Mouse (Mus musculus) heart, embryonic 13.5 days (tissue): ENCODE results near the gene Uba52. TPM values are rescaled to one million over a fixed set of nuclear protein-coding genes. Genes with fewer than 3 reads are reported as not detected.

Experiments used
- ATAC-seq: fragments of 200-750 bp; cut with Nextera tagmentation; 2 replicates; pipeline ENCODE4 v1.8.0; 2017; ENCODE audit warnings: moderate TSS enrichment; ENCODE audit not compliant: insufficient number of reproducible peaks, low FRiP score, low TSS enrichment; ENCODE audit errors: extremely low read depth
- H3K27ac ChIP-seq: fragments of 300-500 bp; sonication (generic); replicated peaks from 2 replicates; pipeline ENCODE4 v1.5.1; 2015; ENCODE audit warnings: moderate library complexity, mild to moderate bottlenecking, inconsistent platforms
- H3K27me3 ChIP-seq: fragments of 300-500 bp; sonication (generic); replicated peaks from 2 replicates; pipeline ENCODE4 v1.6.1; 2015; ENCODE audit warnings: mild to moderate bottlenecking, inconsistent platforms
- H3K36me3 ChIP-seq: fragments of 300-500 bp; sonication (generic); 2 replicates; pipeline ENCODE4 v1.6.1; 2015; ENCODE audit warnings: mild to moderate bottlenecking, inconsistent platforms
- H3K4me1 ChIP-seq: fragments of 300-500 bp; sonication (generic); 2 replicates; pipeline ENCODE4 v1.6.1; 2015; ENCODE audit warnings: inconsistent platforms
- H3K4me2 ChIP-seq: fragments of 300-500 bp; sonication (generic); 2 replicates; pipeline ENCODE4 v1.6.1; 2015; ENCODE audit warnings: inconsistent platforms, mild to moderate bottlenecking, moderate library complexity
- H3K4me3 ChIP-seq: fragments of 300-500 bp; sonication (generic); 2 replicates; pipeline ENCODE4 v1.5.1; 2015; ENCODE audit warnings: moderate library complexity, mild to moderate bottlenecking, inconsistent platforms
- H3K9ac ChIP-seq: fragments of 300-500 bp; sonication (generic); 2 replicates; pipeline ENCODE4 v1.6.1; 2015; ENCODE audit warnings: inconsistent platforms, mild to moderate bottlenecking, moderate library complexity
- H3K9me3 ChIP-seq: fragments of 300-500 bp; sonication (generic); 2 replicates; pipeline ENCODE4 v1.6.1; 2016; ENCODE audit warnings: inconsistent platforms
- whole genome bisulfite sequencing: fragments of 180-500 bp; shearing (Covaris S2); methylation state at CpG from one replicate; pipeline ENCODE4 v1.1.7; 2015; ENCODE audit warnings: mixed read lengths; 5-methylcytosine and 5-hydroxymethylcytosine counted together
- polyA plus RNA-seq: library from polyadenylated mRNA; unstranded; fragments of >200 nt; fragmentation: Nextera tagmentation; extraction: Ambion mirVana; gene quantifications from 2 replicates; pipeline ENCODE4 v1.2.1, GENCODE M21; 2015

Gene Uba52
- polyA plus RNA-seq, 1 experiment from 2014 or later = 842 TPM

DNA sequence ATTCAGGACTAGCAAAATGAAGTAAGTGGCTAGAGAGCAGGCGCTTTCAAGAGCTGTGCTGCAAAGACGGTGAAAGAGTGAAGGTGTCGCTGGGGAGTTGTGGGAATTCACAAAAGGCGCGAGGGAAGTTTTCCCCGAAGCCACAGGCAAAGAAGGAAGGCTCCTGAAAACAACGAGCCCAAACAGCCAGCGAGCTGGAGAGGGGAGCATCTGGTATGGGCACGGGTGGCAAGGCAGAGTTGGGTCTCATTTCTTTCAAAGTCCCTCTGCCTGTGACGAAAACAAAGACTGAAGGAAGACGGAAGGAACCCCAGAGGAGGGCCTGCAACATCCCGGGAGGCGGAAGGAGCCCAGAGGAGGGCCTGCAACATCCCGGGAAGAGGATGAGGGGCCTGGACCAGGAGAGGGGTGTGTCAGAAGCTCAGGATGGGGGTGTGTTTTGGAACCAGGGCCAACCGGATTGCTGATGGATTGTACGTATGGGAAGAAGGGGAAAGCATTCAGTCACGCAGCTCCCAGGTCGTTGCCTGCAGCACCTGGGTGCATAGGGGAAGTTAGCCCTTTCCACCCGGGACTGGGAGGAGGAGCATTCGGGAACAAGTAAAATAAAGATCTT lies 19.6 kb downstream of the Uba52 start:
- Histone ChIP-seq H3K27me3 (peaks cover 100% of the 10 kb centered on the region), H3K4me3 (no peak overlapping the region), H3K27ac (no peak overlapping the region), H3K9me3 (no peaks in the 10 kb centered on the region), H3K9ac (no peak overlapping the region), H3K4me2 (no peak overlapping the region), H3K36me3 (no peaks in the 10 kb centered on the region), H3K4me1 (peaks cover 71% of the 10 kb centered on the region)
- 4% methylated on average over 20 of the region's 20 CpGs for whole genome bisulfite sequencing
- no peak for ATAC-seq

DNA sequence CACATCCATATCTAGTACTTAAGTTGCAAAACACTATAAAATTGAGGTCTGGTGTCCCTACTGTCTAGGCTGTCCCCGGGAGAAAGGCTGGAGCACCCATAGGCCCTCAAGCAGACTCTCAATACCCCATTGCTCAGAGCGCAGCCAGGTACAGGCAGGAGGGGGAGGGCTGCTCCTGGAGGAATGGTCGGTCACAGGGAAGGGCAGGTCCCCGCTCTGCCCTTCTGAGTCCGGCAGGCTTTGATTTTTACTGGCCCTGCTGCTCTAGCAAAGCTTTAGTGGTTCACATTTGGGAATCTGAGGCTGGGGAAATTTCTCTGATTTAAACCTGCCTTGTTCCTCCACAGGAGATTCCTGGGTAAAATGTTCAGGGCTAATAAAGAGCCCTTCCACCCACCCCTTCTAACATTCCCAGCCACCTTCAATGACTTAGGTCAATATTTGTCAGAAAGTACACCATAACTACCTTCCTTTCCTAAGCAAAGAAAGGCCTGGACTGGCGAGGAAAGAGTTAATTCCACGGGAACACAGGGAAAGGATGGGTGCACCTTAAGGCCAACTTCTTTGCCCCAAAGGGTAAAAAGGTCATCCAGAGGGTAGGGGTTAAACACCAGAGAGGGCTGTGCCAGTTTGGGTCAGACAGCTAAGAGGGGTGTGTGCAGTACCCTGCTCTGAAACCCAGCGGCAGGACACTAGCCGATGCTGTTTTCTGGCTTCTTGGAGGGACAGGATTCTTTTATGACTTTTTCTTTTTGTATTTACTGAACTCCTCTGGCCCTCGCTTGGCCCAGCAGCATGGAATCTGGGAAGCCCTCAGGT lies 20.3 kb downstream of the Uba52 start:
- H3K4me3 ChIP-seq = peak overlapping the region; percentile 45; the same call in 1 of the 2 replicates
- H3K4me2 ChIP-seq = peak overlapping the region; percentile 69; the same call in 1 of the 2 replicates
- no peak for ATAC-seq

DNA sequence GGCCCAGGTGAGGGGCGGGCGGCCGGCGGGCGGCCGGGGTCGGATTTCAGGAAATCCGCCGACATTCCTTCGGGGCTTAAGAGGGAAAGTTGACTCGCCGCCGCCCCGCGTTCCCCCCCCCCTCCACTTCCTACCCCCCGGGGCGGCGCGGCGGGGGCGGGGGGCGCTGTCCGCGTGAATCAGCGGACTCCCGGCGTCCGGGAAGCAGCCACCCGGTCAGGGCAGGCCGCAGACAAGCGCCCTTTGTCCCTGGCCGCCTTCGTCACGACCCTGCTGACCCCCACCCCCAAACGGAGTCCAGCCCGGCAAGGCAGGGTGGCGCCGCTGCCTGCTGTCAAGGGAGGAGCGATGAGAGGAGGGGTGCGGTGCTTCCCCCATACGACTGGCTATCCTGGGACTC lies 21.0 kb downstream of the Uba52 start:
- under 1% methylated on average over 41 of the region's 41 CpGs for WGBS
- H3K9me3 ChIP-seq = no peaks in the 10 kb centered on the region
- peaks cover 61% of the 10 kb centered on the region for H3K4me1 ChIP-seq
- peaks cover 100% of the 10 kb centered on the region for H3K27me3 ChIP-seq
- H3K36me3 ChIP-seq = no peaks in the 10 kb centered on the region
- H3K4me3 ChIP-seq = peak overlapping the region; percentile 45
- peak overlapping the region; percentile 69 for H3K4me2 ChIP-seq
- no peak for ATAC-seq
- peak overlapping the region; percentile 58 for H3K9ac ChIP-seq
- no peak overlapping the region for H3K27ac ChIP-seq

More for the DNA sequence above, 20.3 kb downstream of the Uba52 start:
- H3K4me1 ChIP-seq = peaks cover 66% of the 10 kb centered on the region
- H3K9me3 ChIP-seq = no peaks in the 10 kb centered on the region
- WGBS = 13% methylated on average over 10 of the region's 10 CpGs
- H3K36me3 ChIP-seq = no peaks in the 10 kb centered on the region
- H3K27me3 ChIP-seq = peaks cover 100% of the 10 kb centered on the region
- H3K9ac ChIP-seq = no peak overlapping the region
- no peak overlapping the region for H3K27ac ChIP-seq

DNA sequence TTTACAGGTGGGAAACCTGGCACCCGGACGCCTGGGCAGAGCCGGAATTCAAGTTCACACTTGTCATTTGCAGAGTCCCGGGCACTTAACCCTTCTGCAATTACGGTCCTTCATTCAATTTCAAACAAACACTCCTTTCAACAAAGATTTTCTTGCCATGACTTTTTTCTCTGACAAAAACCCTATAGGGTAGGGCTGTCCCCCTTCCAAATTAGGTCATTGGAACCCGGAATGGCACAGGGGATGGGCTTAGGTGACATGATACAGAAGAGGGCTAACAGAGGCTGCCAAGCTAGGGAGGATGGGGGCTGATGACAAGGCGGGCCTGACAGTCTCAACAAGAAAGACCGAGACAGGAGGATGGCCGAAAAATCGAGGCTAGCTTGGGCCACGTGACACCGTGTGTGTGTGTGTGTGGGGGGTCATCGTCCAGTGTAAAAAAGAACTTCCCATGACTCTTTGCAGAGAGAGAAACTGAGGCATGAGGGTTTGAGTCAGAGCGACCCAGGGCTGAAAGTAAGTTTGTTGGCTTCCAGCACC lies 21.6 kb downstream of the Uba52 start:
- H3K9ac ChIP-seq = peak overlapping the region; percentile 58
- H3K4me3 ChIP-seq = peak overlapping the region; percentile 48
- H3K4me1 ChIP-seq = peaks cover 55% of the 10 kb centered on the region
- H3K27me3 ChIP-seq = peaks cover 100% of the 10 kb centered on the region
- peak overlapping the region; percentile 69 for H3K4me2 ChIP-seq
- 3% methylated on average over 14 of the region's 14 CpGs for WGBS
- H3K9me3 ChIP-seq = no peaks in the 10 kb centered on the region
- no peak for ATAC-seq
- no peak overlapping the region for H3K27ac ChIP-seq
- H3K36me3 ChIP-seq = no peaks in the 10 kb centered on the region

DNA sequence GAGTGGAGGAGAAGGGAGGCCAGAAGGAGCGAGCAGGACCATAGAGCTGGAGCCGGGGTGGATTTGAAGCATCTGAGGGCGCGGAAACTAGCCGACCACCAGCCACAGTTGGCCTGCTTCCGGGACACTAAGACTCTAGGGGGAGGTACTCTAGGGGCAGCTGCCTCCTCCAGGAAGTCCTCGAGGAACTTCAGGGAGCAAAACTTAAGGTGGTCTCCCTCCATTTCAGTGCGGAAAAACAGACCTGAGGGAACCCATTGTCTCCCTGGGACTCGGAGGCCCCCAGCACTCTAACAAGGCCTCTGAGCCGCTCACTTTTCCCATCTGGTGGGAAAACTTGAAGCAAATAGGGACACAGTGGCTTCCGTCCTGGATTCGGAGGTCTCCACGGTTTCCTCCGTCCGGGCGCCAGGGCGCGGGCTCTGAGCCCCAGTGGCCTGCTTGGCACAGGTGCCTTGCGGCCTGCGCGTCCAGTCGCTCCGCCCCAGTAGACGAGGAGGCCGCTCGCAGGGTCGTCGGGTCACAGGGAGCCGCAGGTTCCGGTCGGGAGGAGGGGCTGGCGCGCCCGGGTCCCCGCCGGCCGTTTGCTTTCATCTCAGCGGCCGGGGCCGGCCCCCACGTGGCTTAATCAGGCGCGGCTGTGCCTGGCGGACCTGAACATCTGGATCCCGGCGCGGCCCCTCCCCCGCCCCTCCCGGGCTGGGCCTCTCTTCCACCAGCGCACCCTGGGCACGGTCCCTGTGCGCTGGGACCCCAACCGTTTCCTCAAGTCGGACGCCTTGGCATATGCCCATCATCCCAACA lies 22.4 kb downstream of the Uba52 start:
- Histone ChIP-seq H3K9me3 (no peaks in the 10 kb centered on the region), H3K9ac (peak overlapping the region; percentile 56), H3K27ac (no peak overlapping the region), H3K36me3 (no peaks in the 10 kb centered on the region), H3K4me3 (peak overlapping the region; percentile 48), H3K27me3 (peaks cover 100% of the 10 kb centered on the region), H3K4me2 (peak overlapping the region; percentile 69), H3K4me1 (peaks cover 47% of the 10 kb centered on the region)
- ATAC-seq = no peak
- WGBS = 4% methylated on average over 55 of the region's 55 CpGs

DNA sequence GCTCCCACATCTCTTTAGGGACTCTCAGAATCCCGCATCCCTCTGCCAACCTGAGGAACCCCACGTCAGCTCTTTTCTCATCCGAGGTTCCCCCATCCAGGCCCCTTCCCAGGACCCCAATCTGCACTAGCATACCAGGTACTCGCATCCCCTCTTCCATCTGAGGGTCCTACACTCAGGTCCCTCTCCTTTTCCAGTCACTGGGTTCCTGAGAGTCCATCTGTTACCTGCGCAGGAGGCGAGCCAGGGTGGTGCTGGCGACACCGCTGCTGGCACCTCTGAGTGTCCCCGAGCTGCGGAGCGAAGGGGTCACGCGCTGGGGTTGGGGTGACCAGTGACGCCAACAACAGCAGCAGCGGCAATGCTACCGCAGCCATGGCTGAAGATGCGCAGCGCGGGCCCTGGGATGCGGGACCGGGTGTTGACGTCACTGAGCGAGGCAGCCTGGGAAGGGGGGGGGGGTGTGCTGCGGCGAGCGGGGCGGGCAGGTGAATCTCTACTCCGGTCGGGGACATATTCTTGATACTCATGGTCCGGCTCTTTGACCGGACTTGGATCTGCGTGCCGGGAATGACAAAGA lies 23.6 kb downstream of the Uba52 start, which contains the start of gene Tmem59l:
Gene Tmem59l, minus strand, starts transcription at position 418 of the 580 bp plus-strand sequence.
- H3K36me3 ChIP-seq = no peaks in the 10 kb centered on the region
- peaks cover 100% of the 10 kb centered on the region for H3K27me3 ChIP-seq
- H3K4me3 ChIP-seq = peak within 1 kb of the TSS; percentile 48
- no peak for ATAC-seq
- H3K4me1 ChIP-seq = peaks cover 36% of the 10 kb centered on the region
- H3K4me2 ChIP-seq = peak within 1 kb of the TSS; percentile 69
- peak within 1 kb of the TSS; percentile 56 for H3K9ac ChIP-seq
- no peaks in the 10 kb centered on the region for H3K9me3 ChIP-seq
- no peak within 1 kb of the TSS for H3K27ac ChIP-seq
- WGBS = 6% methylated on average over 33 of the region's 33 CpGs

DNA sequence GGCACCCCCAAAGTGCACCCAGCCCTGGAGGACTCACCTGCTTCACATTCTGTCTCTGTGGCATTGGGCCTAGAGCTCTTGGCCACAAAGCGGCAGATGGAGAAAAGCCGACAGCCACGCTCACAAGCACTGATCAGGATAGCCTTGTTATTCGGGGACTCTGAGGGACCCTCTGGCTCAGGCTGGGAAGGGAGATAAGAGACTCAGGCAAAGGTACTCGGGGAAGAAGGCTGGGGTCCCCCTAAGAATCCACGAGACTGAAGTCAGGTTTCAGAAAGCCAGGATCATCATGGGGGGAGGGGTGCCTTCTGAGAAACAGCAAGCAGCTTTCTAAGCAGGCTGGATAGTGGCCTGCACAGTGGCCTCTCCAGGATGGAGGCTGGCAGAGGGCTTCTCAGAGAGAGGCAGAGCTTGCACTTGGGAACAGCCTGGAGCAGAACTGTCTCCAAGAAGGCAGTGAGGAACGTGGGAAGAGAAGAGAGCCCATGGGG lies 24.4 kb downstream of the Uba52 start:
- Histone ChIP-seq H3K27me3 (peaks cover 100% of the 10 kb centered on the region), H3K9ac (no peak overlapping the region), H3K27ac (no peak overlapping the region), H3K9me3 (no peaks in the 10 kb centered on the region), H3K4me1 (peaks cover 28% of the 10 kb centered on the region), H3K36me3 (no peaks in the 10 kb centered on the region), H3K4me3 (no peak overlapping the region), H3K4me2 (no peak overlapping the region)
- ATAC-seq = no peak
- 28% methylated on average over 7 of the region's 7 CpGs for WGBS

DNA sequence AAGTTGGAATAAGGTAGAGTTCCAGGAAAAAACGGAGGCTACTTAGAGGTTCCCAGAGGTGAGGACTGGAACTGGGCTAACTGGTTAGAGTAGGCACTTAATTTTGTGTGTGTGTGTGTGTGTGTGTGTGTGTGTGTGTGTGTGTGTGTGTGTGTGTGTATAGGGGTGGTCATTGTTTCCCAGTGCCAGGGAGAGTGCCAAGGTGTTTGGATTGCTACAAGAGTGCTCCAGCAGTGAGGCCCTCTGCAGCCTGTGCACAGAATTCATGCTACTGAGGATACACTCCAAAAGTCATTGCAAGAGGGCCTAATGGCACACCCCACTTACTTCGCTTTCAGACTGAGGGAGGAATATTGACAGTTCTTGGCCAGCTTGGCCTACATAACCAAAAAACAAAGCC lies 27.7 kb downstream of the Uba52 start:
- ATAC-seq = no peak
- no peaks in the 10 kb centered on the region for H3K9me3 ChIP-seq
- no peak overlapping the region for H3K9ac ChIP-seq
- H3K4me2 ChIP-seq = no peak overlapping the region
- no peaks in the 10 kb centered on the region for H3K36me3 ChIP-seq
- 67% methylated on average over 2 of the region's 2 CpGs for WGBS
- no peak overlapping the region for H3K4me3 ChIP-seq
- no peak overlapping the region for H3K27ac ChIP-seq
- peaks cover 8% of the 10 kb centered on the region for H3K4me1 ChIP-seq
- H3K27me3 ChIP-seq = peaks cover 99% of the 10 kb centered on the region

DNA sequence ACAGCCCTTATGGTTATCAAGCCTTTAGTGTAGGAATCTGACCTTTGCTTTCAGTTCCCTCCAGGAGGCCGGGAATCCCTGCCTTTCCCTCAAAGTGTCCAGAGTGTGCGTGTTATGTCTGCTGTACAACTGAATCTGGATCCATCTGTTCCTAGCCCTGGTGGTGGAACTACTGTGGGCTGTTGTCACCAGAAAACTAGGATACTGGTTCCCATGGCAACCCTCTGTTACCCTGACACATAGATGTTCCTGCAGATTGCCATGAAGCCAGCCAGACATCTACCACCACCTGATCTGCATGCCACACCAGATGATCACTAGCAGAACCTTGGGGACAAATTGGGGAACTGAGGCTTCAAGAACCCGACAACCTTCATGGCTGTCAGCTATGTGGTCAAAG lies 28.7 kb downstream of the Uba52 start:
- no peak overlapping the region for H3K27ac ChIP-seq
- peaks cover 93% of the 10 kb centered on the region for H3K27me3 ChIP-seq
- WGBS = 59% methylated on average over 3 of the region's 3 CpGs

DNA sequence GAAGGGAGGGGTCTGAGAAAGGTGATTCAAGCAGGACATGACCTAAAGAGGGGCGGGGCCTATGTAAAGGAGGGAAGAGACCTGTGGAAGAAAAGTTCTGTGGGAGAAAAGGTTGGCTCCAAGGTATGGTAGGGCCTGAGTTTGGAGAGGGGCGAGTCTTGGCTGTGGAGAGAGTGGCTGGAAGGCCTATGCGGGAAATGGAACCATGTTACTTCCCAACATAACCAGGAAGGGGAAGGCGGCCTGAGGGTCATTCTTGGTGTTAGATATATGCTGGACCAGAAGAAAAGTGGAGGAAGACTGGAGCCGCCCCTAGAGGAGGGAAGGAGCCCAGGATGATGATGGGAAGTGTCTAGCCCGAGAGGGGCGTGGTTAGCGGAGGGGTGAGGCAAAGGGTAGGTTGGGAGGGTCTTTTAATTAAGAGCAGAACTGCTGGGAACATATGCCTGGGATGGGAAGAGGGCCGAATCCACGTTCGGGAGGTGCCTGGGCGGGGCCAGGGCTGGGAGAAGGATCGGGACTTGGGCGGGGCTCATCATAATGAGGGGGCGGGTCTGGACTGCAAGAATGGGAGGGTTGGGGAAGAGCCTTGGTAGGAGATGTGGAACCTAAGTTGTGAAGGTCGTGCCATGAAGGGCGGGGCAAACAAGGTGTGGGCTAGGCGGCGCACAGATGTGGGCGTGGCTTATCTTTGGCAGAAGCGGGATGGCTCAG lies 33.2 kb downstream of the Uba52 start:
- H3K36me3 ChIP-seq = 0 out of 2 replicates have a peak, but pooled peaks cover 3% of the 10 kb centered on the region
- peak overlapping the region; percentile 83 for H3K4me3 ChIP-seq
- peak overlapping the region; percentile 94; the same call in 1 of the 2 replicates for H3K9ac ChIP-seq
- ATAC-seq = peak; percentile 30; the same call in 1 of the 2 replicates
- H3K4me2 ChIP-seq = peak overlapping the region; percentile 88
- H3K4me1 ChIP-seq = peaks cover 25% of the 10 kb centered on the region
- WGBS = 3% methylated on average over 21 of the region's 21 CpGs
- no peaks in the 10 kb centered on the region for H3K9me3 ChIP-seq
- 0 out of 2 replicates have a peak overlapping the region, but pooled peaks have one; percentile 7 for H3K27ac ChIP-seq
- H3K27me3 ChIP-seq = peaks cover 49% of the 10 kb centered on the region

More for the DNA sequence above, 28.7 kb downstream of the Uba52 start:
- Histone ChIP-seq H3K4me2 (no peak overlapping the region), H3K4me1 (peaks cover 9% of the 10 kb centered on the region), H3K9ac (no peak overlapping the region), H3K36me3 (no peaks in the 10 kb centered on the region), H3K9me3 (no peaks in the 10 kb centered on the region), H3K4me3 (no peak overlapping the region)
- no peak for ATAC-seq
